Mouse (Mus musculus) layer of hippocampus, adult 2 months (tissue): Measurements from ENCODE around the gene Epb41l2. TPM values are rescaled to one million over a fixed set of nuclear protein-coding genes. Genes with fewer than 3 reads are reported as not detected.

ENCODE experiments used
- DNase-seq, 2 experiments: peaks; one replicate each; pipeline ENCODE4 v3.0.0; 2022; ENCODE audit warnings: low spot score in 2 of 2
- H3K27ac ChIP-seq: fragments of 200-600 bp; 2 replicates; pipeline ENCODE4 v1.8.1; 2022
- H3K4me3 ChIP-seq: fragments of 200-600 bp; 2 replicates; pipeline ENCODE4 v1.8.1; 2022; ENCODE audit warnings: mild to moderate bottlenecking
- CTCF ChIP-seq: fragments of 200-600 bp; conservative IDR thresholded peaks from 2 replicates; pipeline ENCODE4 v1.8.1; 2022; ENCODE audit warnings: antibody characterized with exemption, mild to moderate bottlenecking, moderate library complexity
- total RNA-seq, 2 experiments: library from RNA; stranded (reverse); gene quantifications; 2 replicates each; pipeline ENCODE4 v1.2.3; 2021

Epb41l2 gene
- total RNA-seq, 2 experiments from 2014 or later = 76.4 to 84.6 TPM

GRCm38 (mm10) chr10:25457996-25458395 lies 98.4 kb downstream of the Epb41l2 start:
- no peak for DNase-seq
- Histone ChIP-seq H3K4me3 (no peak overlapping the region), H3K27ac (no peak overlapping the region)
- TF ChIP-seq CTCF = no peak

- TF ChIP-seq CTCF = no peak
- H3K4me3 ChIP-seq = no peak overlapping the region
- DNase-seq = no peak
- H3K27ac ChIP-seq = no peak overlapping the region
Measured at GRCm38 (mm10) chr10:25461832-25462231, 102.2 kb downstream of the Epb41l2 start.

- no peak for TF ChIP-seq CTCF
- no peak for DNase-seq
Measured at GRCm38 (mm10) chr10:25462669-25463068, 103.1 kb downstream of the Epb41l2 start.

GRCm38 (mm10) chr10:25466493-25466892 lies 106.9 kb downstream of the Epb41l2 start:
- TF ChIP-seq CTCF = no peak
- no peak overlapping the region for H3K4me3 ChIP-seq
- no peak for DNase-seq
- H3K27ac ChIP-seq = no peak overlapping the region; the same call in 1 of the 2 replicates

More at GRCm38 (mm10) chr10:25462669-25463068, 103.1 kb downstream of the Epb41l2 start:
- H3K27ac ChIP-seq = no peak overlapping the region
- H3K4me3 ChIP-seq = no peak overlapping the region

GRCm38 (mm10) chr10:25471944-25472343 lies 112.3 kb downstream of the Epb41l2 start:
- H3K4me3 ChIP-seq = no peak overlapping the region
- no peak for TF ChIP-seq CTCF
- DNase-seq = no peak
- H3K27ac ChIP-seq = no peak overlapping the region

- no peak for DNase-seq
- no peak for TF ChIP-seq CTCF
- H3K27ac ChIP-seq = no peak overlapping the region
- H3K4me3 ChIP-seq = no peak overlapping the region
Measured at GRCm38 (mm10) chr10:25479716-25480115, 120.1 kb downstream of the Epb41l2 start.

GRCm38 (mm10) chr10:25482791-25483190 lies 123.2 kb downstream of the Epb41l2 start:
- DNase-seq = no peak
- TF ChIP-seq CTCF = no peak
- Histone ChIP-seq H3K27ac (no peak overlapping the region), H3K4me3 (no peak overlapping the region)

GRCm38 (mm10) chr10:25488456-25488855 lies 128.9 kb downstream of the Epb41l2 start:
- H3K4me3 ChIP-seq = no peak overlapping the region
- no peak overlapping the region for H3K27ac ChIP-seq
- TF ChIP-seq CTCF = peak; percentile 91
- peak; percentile 38 to 75 for DNase-seq

GRCm38 (mm10) chr10:25499323-25500071 lies 139.9 kb downstream of the Epb41l2 start:
- Histone ChIP-seq H3K4me3 (no peak overlapping the region), H3K27ac (no peak overlapping the region)
- TF ChIP-seq CTCF = peak; percentile 72
- DNase-seq = peak in 1 of 2 experiments; percentile 34

- DNase-seq = no peak
- no peak overlapping the region for H3K4me3 ChIP-seq
- no peak overlapping the region for H3K27ac ChIP-seq
- TF ChIP-seq CTCF = no peak
Measured at GRCm38 (mm10) chr10:25503250-25503649, 143.7 kb downstream of the Epb41l2 start.

- Histone ChIP-seq H3K4me3 (no peak overlapping the region), H3K27ac (no peak overlapping the region)
- no peak for TF ChIP-seq CTCF
- no peak for DNase-seq
Measured at GRCm38 (mm10) chr10:25513821-25514220, 154.2 kb downstream of the Epb41l2 start.

- no peak for TF ChIP-seq CTCF
- DNase-seq = no peak
- Histone ChIP-seq H3K27ac (no peak overlapping the region), H3K4me3 (no peak overlapping the region)
Measured at GRCm38 (mm10) chr10:25519954-25520353, 160.4 kb downstream of the Epb41l2 start.

- TF ChIP-seq CTCF = no peak
- no peak overlapping the region for H3K27ac ChIP-seq
- DNase-seq = no peak
- H3K4me3 ChIP-seq = no peak overlapping the region
Measured at GRCm38 (mm10) chr10:25520428-25520827, 160.8 kb downstream of the Epb41l2 start.

- Histone ChIP-seq H3K4me3 (no peak overlapping the region), H3K27ac (no peak overlapping the region)
- no peak for DNase-seq
- no peak for TF ChIP-seq CTCF
Measured at GRCm38 (mm10) chr10:25523727-25524126, 164.1 kb downstream of the Epb41l2 start.
